Mouse (Mus musculus) v-Abl transformed pro-B cells (cell line): ENCODE measurements at regions not wholly inside any gene's neighbourhood (a gene's known extent, or its start where the extent isn't known, plus 50 kb on each side); places are given as distances from the start of the nearest gene placed in this dataset.

Experiments
- in situ Hi-C, 2 experiments: fragments of 400-800 bp; cut with MboI; formaldehyde crosslinking; loops; one replicate each; pipeline ENCODE4 v1.15.1; 2025; ENCODE audit not compliant: unreplicated experiment in 2 of 2

DNA sequence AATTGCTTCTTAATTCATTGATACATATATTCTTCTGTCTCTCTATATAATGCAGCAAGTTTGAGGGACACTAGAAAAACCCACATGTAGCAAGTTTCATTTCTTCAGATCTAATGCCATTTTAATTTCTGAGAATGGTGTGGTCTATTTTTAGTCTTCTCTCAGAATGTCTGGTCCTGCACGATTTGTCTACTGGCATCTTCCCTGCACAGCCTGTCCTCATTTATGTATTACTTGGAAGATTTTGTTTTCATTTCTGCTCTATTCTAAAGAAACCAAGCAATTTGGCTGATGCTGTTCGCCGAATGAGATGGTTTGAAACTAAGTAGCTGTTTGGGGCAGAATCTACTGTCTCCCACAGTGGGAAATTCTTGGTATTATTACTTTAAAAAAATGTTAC is 382.3 kb upstream of the N6amt1 start:
- in situ Hi-C loops, result no loop called here

DNA sequence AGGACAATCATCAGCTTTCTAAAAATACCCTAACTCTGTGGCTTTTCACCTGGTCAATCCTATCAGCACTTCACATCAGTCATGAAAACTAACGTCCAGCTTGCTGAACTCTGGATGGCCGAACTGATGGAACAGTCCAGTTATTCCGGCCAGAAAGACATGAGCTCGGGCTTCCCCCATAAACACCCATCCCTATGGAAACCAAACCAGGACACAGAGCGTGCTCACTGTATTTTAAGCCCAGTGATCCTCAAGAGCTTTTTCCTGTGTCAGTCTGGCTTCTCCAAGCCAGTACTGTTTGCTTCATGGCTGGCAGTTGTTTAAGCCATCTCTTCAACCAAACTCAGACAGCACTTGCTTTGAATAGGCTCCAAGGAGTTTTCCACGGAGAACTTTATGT is 404.3 kb upstream of the N6amt1 start:
- in situ Hi-C loops, result no loop called here

DNA sequence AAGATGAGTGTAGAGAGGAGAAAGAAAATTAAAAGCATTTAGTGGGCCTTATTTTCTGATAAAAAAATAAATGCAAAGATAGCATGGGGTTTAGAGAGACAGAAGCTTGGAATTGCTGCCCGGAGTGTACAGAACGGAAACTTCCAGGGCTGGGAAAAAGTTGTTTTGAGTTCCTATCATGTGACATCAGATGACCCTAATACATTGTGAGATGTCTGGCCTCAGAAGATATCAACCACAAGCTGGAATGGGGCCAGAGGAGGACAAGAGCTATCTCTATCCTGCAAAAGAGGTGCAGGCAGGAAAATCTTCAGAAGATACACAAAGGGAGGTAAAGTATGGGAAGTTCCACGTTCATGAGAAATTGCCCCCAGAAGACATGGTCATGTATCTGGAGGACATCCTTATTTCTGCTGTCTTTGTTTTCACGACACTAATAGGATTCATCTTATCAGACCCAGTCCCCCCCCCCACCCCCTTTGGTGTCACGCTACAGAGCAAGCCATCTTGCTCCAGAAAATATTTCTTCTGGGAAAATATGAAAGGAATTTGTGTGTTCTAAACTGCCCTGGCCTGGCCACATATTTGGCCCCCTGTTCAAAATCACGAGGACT is 408.3 kb upstream of the N6amt1 start:
- in situ Hi-C loops, result no loop called here

DNA sequence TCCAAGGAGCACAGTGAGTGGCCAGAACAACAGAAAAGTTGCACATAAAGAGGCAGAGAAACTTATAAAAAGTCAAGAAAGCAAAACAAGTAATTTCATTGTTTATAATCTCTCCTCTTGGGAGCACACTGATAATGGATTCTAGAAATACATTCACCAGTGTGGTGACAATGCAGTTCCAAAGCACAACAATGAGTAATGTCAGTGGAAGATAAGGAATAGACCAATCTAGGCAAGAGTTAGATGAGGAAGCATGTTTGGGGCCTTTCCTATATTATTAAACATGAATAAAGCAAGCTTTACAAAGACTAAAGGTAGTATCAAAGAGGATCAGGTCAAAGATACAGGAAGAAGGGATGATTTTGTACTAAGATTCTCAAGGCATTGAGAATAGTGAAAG is 408.9 kb upstream of the N6amt1 start:
- in situ Hi-C loops, result no loop called here

DNA sequence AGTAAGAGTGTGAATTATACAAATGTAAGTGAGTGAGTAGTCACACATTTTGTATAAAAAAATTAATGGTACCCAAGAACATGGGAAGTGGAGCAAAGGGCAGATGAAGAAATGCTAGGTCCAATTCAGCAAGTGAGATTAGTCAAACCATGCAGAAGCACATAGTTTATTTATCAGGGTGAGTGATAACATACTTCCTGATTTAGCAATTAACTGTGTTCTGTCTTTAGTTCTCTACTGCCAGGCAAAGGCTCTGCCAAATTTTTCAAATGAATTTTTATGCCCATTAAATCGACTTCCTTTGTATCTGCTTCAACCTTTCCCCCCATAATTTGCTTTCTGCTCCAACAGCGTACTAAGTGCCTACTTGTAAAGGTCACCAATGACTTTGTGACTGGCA is 419.0 kb upstream of the N6amt1 start:
- in situ Hi-C loops, result no loop called here

DNA sequence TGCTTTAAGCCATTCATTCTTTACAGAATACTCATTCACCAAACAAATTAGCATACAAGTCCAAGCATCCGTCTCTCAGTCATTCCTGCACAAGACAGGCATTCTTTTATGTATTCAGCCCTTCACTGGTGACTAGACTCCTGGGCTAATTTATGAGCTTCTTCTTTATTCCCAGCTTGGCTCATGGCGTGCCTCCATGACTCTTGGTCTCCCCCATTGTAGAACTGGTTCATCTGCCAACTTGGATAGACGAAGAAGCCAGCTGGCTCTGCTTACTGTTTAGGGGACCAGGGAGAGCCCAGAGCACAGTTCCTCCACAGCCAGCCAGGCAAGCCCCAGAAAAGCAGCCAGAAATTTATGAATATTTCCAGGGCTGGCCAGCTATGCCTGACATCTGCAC is 421.2 kb upstream of the N6amt1 start:
- in situ Hi-C loops, result no loop called here

DNA sequence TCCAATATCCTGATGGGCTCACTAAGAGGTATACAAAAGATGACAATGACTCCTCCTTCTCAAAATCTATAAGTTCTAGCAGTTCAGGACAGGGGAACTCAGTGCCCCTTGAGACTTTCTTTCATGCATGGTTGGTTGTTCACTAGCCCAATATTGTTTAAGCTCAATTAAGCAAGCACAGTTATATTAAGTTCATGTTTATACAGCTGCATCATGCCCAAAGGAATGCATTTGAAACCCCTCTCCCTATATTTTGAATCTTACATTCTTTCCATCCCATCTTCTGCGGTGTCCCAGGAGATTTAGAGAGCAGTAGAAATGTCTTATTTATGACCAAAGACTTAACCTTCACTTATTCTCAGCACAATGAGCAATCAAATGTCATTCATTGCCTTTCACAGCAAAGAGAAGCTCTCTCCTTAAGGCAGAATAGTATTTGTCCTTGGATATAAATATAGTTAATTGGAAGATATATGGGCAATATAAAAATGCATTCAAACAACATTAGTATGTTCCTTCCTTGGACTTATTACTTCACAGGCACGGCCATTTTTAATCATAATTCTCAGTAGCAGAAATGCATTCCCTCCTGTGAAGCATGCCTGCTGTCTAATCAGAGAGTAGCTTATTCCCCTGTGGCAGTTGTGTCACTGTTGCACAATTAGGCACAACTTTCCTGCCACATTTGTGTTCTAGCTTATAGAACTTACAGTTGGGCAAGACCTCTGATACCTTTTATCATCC is 455.8 kb upstream of the N6amt1 start:
- in situ Hi-C loops, result no loop called here

DNA sequence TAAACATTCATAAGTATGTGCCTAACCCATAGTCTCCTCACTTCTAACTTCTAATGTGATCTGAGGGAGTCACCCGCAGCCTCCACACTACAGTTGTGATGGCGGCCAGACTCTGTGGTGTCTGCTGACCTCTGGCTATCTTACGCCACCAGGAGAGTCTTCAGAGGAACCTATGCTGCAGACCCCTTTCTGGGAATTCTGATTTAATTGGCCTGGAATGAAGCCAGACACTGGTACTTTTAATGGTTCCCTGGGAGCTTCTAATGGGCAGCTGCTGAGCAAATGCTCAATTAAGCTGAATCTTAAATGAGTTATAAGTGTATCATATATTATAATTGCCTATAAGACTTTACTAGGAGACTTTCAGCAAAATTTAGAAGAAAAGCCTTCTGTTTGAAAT is 459.0 kb upstream of the N6amt1 start:
- in situ Hi-C loops, result no loop called here

DNA sequence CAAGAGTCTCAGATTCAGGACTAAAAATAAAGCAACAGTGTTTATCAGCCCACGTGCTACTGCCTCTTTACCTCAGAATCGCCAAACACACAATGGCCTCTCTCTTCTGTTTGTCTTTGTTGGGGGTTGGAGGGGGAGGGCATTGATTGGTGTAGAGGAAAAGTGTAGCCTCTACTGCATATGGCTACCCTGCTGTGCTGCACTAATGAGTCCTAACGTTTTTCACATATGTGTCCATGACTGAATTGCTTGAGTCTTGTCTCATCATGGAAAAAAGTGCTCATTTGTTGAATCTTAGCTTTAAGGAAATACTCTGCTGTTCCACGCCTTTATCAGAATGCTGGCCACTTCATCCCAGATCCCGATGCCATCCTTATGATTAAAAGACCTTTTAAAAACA is 459.7 kb upstream of the N6amt1 start:
- in situ Hi-C loops, result no loop called here

DNA sequence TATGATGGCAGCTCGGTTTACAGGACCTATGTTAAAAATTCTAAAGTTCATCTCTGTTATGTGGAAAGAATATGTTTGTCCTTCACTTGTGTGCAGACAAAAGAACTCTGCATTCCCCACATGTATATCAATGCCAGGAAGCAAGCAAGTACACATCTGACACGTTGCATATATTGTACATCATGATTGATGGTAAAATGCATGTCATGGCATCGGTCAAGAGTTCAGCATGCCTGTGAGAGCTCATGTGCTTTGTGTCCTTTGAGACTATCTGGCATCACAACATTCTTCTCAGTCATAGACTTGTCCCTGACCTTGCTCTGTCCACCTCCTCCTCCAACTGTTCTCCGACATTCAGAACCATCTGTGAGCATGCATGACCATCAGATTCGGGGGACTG is 465.6 kb upstream of the N6amt1 start:
- in situ Hi-C loops, result no loop called here

DNA sequence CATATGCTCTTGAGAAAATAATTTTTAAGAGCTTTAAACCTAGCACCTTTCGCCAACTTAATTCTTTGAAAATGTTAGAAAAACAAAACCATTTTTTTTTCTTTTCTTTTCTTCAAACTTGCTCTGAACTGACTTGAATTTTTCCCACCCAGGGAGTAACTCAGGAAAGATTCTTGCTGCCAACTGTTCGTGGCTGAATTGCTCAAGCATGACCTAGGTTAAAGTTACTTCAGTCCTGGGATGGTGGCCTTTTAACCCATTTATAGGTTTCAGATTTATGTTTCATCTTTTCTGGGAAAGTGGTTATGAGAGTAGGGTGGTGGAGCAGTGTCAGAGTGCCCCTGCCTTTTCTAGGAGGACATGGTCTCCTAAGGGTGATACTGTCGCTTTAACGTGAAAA is 466.4 kb upstream of the N6amt1 start:
- in situ Hi-C loops, result no loop called here

DNA sequence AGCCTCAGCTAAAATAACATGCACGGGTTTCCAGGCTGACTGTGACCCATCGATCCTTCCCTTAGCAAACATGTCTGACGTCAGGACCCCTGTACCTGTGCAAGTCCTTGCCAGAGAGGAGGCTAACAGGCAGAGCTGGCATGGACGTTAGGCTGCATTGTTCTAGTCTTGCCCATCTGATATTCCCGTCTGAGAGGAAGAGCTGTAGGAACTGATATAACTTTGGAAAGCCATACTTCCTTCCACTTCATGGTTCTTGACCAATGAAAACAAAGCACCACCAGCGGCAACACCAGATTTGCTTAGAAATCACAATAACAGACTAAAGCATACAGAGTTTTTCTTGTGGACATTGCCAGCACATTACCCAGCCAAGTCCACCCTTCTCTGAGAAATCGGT is 470.1 kb upstream of the N6amt1 start:
- in situ Hi-C loops, result no loop called here

DNA sequence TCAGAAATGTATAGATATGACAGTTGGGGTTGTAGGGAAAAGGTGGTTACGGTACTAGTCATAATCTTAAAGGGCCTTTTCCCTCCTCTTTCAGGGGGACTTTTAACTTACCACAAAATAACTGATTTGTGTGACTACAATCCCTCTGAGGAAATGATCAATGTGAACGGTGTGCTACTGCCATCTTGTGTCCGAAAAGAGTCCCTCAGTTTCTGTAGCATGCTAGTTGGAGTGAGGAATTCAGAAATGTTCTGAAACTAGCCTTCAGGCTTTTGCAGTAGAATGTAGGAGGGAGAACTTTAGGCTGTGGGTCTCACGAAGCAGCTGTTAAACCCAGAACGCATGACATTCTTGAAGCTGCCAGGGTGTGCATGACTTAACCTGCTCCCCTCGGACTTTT is 471.5 kb upstream of the N6amt1 start:
- in situ Hi-C loops, result no loop called here

DNA sequence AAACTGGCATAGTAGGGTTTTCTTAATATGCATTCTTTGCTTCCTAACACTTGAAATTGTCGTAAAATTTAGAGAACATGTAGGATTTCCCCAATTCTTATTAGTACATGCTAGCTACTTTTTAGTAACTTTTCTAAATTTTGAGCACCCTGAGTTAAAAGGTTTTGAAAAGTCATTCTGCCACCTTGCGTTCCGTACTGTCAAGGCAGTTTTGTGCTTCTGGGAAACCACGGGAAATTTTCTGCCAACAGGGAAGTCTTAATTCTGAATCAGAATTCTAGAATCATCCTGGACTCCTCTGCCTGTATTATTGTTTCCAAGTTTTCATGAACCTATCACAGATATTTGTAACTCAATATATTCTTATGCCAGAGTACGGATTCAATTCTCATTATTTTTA is 472.4 kb upstream of the N6amt1 start:
- in situ Hi-C loops, result no loop called here

DNA sequence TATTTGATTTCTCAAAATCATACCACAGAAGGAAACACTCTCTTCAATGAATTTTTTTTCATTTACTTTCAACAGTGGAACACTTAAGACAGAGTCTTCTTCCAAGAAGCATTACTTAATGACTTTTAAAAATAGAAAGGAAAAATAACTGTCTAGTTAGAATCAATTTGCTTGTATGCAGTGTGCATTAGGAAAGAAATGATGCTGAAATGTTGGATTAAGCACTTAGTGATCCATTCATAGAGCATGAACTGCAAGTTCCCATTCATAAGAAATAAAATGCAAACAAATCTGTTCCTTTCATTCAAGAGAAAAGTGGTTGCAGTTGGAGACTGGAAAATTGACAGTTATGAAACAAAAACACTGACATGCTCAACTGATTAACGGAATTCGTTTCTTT is 493.2 kb upstream of the N6amt1 start:
- in situ Hi-C loops, result no loop called here

DNA sequence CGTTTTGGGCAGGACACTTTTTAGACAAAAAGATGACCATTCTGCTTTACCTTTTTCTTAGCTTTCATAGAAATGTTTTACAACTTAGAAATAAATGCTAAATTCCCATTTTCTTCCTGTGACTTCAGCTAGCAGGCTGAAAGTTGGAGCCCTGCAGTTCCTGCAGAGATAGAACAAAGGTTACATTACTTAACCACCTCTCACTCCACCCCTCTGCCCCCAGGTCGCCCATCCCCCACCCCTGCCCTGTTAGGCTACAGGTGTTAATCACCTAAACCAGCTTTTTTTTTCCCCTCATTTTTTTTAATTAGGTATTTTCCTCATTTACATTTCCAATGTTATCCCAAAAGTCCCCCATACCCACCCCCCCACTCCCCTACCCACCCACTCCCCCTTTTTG is 498.1 kb upstream of the N6amt1 start:
- in situ Hi-C loops, result no loop called here

DNA sequence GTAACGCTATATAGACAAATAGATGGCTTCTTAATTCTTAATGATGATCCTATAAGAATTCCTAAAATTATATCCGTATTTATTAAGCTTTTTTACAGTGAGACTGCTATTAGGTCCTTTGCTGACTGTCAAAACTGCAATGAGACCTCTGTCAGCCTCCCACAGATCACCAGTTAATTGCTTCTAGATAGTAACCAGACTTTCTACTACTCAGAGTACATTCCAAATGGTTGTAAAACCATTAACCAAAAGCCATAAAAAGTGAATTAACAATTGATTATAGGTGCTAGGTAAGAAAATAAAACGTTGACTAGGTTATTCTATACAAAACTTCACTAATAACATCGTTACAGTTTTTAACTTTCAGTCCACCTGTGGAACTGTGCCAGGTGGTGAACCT is 498.7 kb upstream of the N6amt1 start:
- in situ Hi-C loops, result no loop called here

DNA sequence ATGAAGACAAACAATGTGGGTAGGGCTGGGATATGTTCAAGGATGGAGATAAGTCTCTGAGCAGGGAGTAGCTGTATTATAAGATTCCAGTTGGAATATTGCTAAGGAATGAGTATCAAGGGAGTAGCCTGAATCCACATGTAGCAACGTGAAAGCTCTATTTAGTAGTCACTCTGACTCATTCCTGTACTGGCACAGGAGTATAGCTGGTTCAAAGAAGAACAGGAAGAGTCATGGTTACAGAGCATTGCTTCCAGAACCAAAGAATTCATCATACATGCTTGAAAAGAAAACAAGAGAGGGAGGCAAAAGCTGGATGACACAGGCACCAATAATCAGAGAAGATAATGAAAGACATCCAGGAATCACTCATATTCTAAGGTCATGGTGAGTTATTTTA is 500.6 kb upstream of the N6amt1 start:
- in situ Hi-C loops, result no loop called here

DNA sequence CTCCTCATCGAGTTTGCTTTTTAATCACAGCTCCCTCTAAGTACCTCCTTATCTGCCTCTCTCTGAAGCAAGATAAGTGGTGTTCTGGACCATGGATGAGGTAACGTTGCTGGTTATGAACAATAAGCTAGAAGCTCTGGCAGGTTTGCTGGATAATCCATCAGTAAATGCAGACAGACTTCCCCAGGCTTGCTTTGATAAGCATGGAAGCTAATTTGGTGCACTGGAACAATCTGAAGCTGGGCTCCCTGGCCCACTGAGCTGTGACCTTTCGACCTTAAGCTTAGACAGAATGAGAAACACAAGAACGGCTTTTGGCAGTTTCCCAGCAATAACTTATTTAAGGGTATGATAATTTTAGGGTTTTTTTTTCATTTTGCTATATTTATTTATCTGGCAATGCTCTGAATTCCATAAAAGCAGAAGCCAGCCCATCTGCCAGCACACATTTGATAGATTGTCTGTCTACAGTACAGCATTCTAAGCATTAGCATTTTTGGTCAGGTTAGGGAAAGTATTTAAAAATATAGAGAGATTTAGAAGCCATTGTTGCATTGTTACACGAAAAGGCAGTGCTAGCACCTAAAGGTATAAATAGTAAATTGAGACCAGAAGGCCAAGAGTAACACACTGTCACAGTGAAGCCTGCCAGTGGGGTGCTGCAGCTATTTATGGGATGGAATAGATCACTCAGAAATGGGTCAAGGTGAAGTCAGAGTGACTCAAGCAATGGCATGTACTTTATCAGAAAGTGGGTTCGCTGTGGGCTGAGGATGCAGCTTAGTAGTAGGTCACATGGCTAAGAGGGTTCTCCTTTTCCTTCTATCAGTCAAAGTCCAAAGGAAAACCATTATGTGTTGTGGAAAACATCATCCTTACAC is 515.3 kb upstream of the N6amt1 start:
- in situ Hi-C loops, result no loop called here

DNA sequence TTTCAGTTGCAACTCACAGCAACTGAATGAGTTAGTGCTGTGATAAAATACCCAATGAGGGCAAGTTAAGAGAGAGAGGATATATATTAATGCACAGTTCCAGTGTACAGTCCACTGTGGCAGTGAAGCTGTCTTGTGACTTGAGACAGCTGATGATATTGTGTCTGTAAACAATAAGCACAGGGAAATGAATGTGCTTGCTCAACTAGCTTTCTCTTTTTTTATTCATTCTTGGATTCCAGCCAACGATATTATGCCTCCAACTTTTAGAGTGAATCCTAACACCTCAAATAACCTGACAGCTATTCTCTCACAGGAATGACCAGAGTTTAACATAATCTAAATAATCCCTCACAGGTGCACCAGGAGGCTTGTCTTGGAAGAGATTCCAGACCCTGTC is 526.3 kb upstream of the N6amt1 start:
- in situ Hi-C loops, result no loop called here

DNA sequence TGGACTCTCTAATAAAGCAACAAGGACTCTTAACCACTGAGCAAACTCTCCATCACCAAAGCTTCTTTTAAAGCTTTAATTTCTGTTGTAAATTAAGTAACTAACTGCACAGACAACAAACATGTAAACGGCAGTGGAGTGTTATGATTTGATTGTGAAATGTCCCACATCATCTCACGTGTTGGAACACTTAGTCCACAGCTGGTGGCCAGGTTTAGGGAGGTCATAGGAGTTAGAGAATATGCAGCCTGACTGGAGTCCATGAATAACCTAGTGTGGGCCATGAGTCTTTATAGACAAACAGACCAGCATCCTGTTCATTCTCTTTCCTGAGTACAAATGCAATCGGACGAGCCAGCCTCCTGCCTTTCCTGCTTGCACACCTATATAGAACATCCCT is 527.3 kb upstream of the N6amt1 start:
- in situ Hi-C loops, result no loop called here

DNA sequence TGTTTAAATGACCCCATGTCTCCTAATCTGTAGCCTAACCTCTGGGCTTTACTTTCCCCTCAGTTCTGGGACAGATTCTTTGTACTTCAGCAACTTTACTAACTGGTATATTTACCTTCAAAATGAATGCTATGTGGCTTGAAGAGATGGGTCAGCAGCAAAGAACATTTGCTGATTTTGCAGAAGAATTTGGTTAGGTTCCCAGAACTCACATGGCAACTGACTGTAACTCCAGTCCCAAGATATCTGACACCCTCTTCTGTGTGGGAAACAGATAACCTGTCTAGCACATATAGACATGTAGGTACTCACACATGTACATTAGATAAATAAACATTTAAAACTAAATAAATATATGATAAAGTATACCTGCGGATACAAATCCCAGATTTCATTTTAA is 530.5 kb upstream of the N6amt1 start:
- in situ Hi-C loops, result no loop called here
